Mouse (Mus musculus) liver, postnatal 0 days (tissue): ENCODE results near the gene Kif24.

Source experiments
- CTCF ChIP-seq: sonication (generic); IDR thresholded peaks from 2 replicates; pipeline ENCODE4 v1.5.1; 2016; ENCODE audit warnings: antibody characterized with exemption, low read depth
- EP300 ChIP-seq: IDR thresholded peaks from 2 replicates; pipeline ENCODE4 v1.6.1; 2016; ENCODE audit warnings: antibody characterized with exemption, low read depth, mild to moderate bottlenecking

DNA sequence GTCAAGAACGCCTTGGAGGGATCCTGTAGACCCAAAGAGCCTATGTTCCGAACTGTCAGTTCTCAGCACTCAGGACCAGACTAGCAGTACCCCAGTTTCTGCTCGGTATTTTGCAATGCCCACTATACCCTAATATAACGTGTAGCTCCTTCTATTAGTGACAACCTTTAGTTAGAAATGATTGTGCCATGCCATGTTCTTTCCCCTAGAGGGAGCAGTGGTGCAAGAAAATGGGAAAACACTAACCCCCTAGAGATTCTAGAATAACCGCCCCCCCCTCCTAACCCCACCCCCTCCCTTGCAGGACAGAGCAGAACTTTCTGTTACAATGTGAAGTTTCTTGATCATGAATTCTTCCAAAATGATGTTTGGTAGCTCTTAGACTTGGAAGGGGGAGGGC, 39.6 kb upstream of the Kif24 start:
- peak; percentile 35 for TF ChIP-seq CTCF
- TF ChIP-seq EP300, result no peak
